Mouse (Mus musculus): ENCODE results near the gene Enpp3. TPM values are rescaled to one million over a fixed set of nuclear protein-coding genes. Genes with fewer than 3 reads are reported as not detected.

Gene Enpp3
- polyA plus RNA-seq, 1 experiment = 0.61 TPM

GRCm38 (mm10) chr10:24835702-24836342 is 6.8 kb downstream of the Enpp3 start:
- Histone ChIP-seq H3K4me1 (ENCODE audit: control insufficient read depth, insufficient read depth, low read length) (no peaks in the 10 kb centered on the region; the same call in 1 of the 2 replicates), H3K27ac (ENCODE audit: insufficient read depth, low read length) (no peak overlapping the region), H3K4me3 (ENCODE audit: insufficient read depth, low read length) (no peak overlapping the region)
- TF ChIP-seq CTCF (IDR thresholded peaks at IDR 0.05; ENCODE audit: extremely low read depth, insufficient read depth, low read length) = no peak
- TF ChIP-seq POLR2A (IDR thresholded peaks at IDR 0.05; ENCODE audit: extremely low read depth, insufficient read depth, low read length) = no peak

- TF ChIP-seq CTCF (IDR thresholded peaks at IDR 0.05; ENCODE audit: extremely low read depth, insufficient read depth, low read length) = no peak
- TF ChIP-seq POLR2A (IDR thresholded peaks at IDR 0.05; ENCODE audit: extremely low read depth, insufficient read depth, low read length) = no peak
- H3K27ac ChIP-seq (ENCODE audit: insufficient read depth, low read length) = no peak overlapping the region
- H3K4me3 ChIP-seq (ENCODE audit: insufficient read depth, low read length) = no peak overlapping the region
- H3K4me1 ChIP-seq (ENCODE audit: control insufficient read depth, insufficient read depth, low read length) = no peaks in the 10 kb centered on the region; the same call in 1 of the 2 replicates
Observed at GRCm38 (mm10) chr10:24834634-24835371, 7.8 kb downstream of the Enpp3 start.

GRCm38 (mm10) chr10:24832306-24832705 is 10.3 kb downstream of the Enpp3 start:
- no peak for TF ChIP-seq POLR2A (IDR thresholded peaks at IDR 0.05; ENCODE audit: extremely low read depth, insufficient read depth, low read length)
- no peak for TF ChIP-seq CTCF (IDR thresholded peaks at IDR 0.05; ENCODE audit: extremely low read depth, insufficient read depth, low read length)
- H3K4me1 ChIP-seq (ENCODE audit: control insufficient read depth, insufficient read depth, low read length) = no peaks in the 10 kb centered on the region; the same call in 1 of the 2 replicates
- H3K4me3 ChIP-seq (ENCODE audit: insufficient read depth, low read length) = no peak overlapping the region
- H3K27ac ChIP-seq (ENCODE audit: insufficient read depth, low read length) = no peak overlapping the region

DNA sequence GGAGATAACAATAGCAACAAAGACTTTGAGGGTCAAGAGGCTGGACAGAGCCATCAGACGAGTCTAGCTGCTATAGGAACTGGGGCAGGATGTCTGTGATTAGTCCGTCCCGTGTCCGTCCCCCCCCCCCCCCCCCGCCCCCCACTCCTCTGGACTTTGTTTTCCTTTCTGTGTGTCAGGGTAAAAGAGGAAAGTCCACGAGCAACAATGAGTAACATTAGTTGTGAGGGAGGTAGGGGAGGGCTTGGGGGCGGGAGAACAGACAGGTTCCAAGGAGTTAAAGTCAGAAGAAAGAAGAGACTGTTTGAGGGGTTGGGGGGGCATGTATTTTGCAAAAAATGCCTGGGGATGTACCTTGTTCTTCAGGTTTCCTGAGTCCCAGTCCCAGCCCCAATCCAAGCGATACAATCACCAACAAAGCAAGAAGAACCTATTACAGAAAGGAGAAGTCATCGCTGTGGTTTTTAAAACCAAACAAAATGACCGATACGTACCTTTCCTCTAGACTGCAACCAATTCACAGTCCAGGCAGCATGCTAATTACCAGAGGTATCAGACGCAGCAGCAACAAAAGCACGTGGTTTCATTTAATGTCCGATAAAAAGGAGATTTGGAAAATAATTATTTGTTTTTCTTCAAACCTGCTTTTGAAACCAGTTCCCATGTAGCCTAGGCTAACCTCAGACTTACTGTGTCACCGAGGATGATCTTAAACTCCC is 11.1 kb downstream of the Enpp3 start:
- Histone ChIP-seq H3K4me3 (ENCODE audit: insufficient read depth, low read length) (no peak overlapping the region), H3K27ac (ENCODE audit: insufficient read depth, low read length) (no peak overlapping the region), H3K4me1 (ENCODE audit: control insufficient read depth, insufficient read depth, low read length) (no peaks in the 10 kb centered on the region; the same call in 1 of the 2 replicates)
- TF ChIP-seq POLR2A (IDR thresholded peaks at IDR 0.05; ENCODE audit: extremely low read depth, insufficient read depth, low read length) (no peak), CTCF (IDR thresholded peaks at IDR 0.05; ENCODE audit: extremely low read depth, insufficient read depth, low read length) (no peak)

DNA sequence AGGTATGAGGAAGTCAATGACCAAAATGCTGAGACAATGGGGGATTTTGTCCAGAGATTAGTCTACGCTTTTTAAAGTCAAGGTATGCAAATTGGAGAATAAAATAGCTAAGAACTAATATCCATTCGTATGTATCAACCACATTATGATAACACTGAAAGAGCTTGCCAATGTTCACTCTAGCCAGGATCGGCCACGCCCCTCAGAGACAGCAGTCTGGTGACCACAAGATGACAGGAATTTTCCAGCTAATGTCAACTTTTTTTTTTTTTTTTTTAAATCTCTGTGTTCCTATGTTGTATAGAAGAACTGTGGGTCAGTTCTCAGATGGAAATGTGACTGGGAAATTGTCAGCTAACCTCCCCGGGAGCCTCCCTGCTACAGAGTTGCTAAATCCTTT is 12.2 kb downstream of the Enpp3 start:
- no peak overlapping the region for H3K4me3 ChIP-seq (ENCODE audit: insufficient read depth, low read length)
- TF ChIP-seq CTCF (IDR thresholded peaks at IDR 0.05; ENCODE audit: extremely low read depth, insufficient read depth, low read length) = no peak
- TF ChIP-seq POLR2A (IDR thresholded peaks at IDR 0.05; ENCODE audit: extremely low read depth, insufficient read depth, low read length) = no peak
- no peak overlapping the region for H3K27ac ChIP-seq (ENCODE audit: insufficient read depth, low read length)
- H3K4me1 ChIP-seq (ENCODE audit: control insufficient read depth, insufficient read depth, low read length) = no peaks in the 10 kb centered on the region

GRCm38 (mm10) chr10:24828136-24828535 is 14.5 kb downstream of the Enpp3 start:
- H3K27ac ChIP-seq (ENCODE audit: insufficient read depth, low read length) = no peak overlapping the region
- no peaks in the 10 kb centered on the region for H3K4me1 ChIP-seq (ENCODE audit: control insufficient read depth, insufficient read depth, low read length)
- TF ChIP-seq CTCF (IDR thresholded peaks at IDR 0.05; ENCODE audit: extremely low read depth, insufficient read depth, low read length) = no peak
- TF ChIP-seq POLR2A (IDR thresholded peaks at IDR 0.05; ENCODE audit: extremely low read depth, insufficient read depth, low read length) = no peak
- no peak overlapping the region for H3K4me3 ChIP-seq (ENCODE audit: insufficient read depth, low read length)

GRCm38 (mm10) chr10:24826130-24826529 is 16.5 kb downstream of the Enpp3 start:
- Histone ChIP-seq H3K4me1 (ENCODE audit: control insufficient read depth, insufficient read depth, low read length) (no peaks in the 10 kb centered on the region), H3K4me3 (ENCODE audit: insufficient read depth, low read length) (no peak overlapping the region), H3K27ac (ENCODE audit: insufficient read depth, low read length) (no peak overlapping the region)
- no peak for TF ChIP-seq POLR2A (IDR thresholded peaks at IDR 0.05; ENCODE audit: extremely low read depth, insufficient read depth, low read length)
- TF ChIP-seq CTCF (IDR thresholded peaks at IDR 0.05; ENCODE audit: extremely low read depth, insufficient read depth, low read length) = no peak

- H3K4me3 ChIP-seq (ENCODE audit: insufficient read depth, low read length) = no peak overlapping the region
- H3K4me1 ChIP-seq (ENCODE audit: control insufficient read depth, insufficient read depth, low read length) = no peaks in the 10 kb centered on the region
- H3K27ac ChIP-seq (ENCODE audit: insufficient read depth, low read length) = no peak overlapping the region
- no peak for TF ChIP-seq CTCF (IDR thresholded peaks at IDR 0.05; ENCODE audit: extremely low read depth, insufficient read depth, low read length)
- no peak for TF ChIP-seq POLR2A (IDR thresholded peaks at IDR 0.05; ENCODE audit: extremely low read depth, insufficient read depth, low read length)
Observed at GRCm38 (mm10) chr10:24825456-24826081, 17.1 kb downstream of the Enpp3 start.

GRCm38 (mm10) chr10:24824621-24825020 is 18.0 kb downstream of the Enpp3 start:
- Histone ChIP-seq H3K4me3 (ENCODE audit: insufficient read depth, low read length) (no peak overlapping the region), H3K27ac (ENCODE audit: insufficient read depth, low read length) (no peak overlapping the region), H3K4me1 (ENCODE audit: control insufficient read depth, insufficient read depth, low read length) (no peaks in the 10 kb centered on the region)
- TF ChIP-seq POLR2A (IDR thresholded peaks at IDR 0.05; ENCODE audit: extremely low read depth, insufficient read depth, low read length) = no peak
- no peak for TF ChIP-seq CTCF (IDR thresholded peaks at IDR 0.05; ENCODE audit: extremely low read depth, insufficient read depth, low read length)

All from cortical plate, adult 2 months (tissue).